25 mouse cellular contexts compared by ENCODE assay signal in the genomic region with DNA sequence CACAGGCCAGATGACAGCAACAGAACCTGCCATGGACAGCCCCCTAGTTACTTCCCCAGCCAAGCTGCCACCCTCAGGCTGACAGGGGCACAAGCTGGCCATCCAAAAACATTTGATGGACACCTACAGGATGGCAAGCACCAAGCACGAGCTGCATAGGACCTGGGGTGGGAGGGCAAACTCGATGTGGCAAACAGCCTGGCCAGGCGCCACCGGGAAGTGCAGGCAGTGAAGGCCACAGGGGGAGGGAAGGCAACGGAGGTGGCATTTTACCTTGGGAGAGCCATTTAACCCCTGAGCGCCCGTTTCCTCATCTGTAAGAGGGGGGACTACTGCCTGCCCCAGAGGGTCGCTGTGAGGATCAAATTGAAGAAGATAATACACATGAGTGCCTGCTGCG. TPM values are rescaled to one million over a fixed set of nuclear protein-coding genes. Genes with fewer than 3 reads are reported as not detected.
A peak's percentile ranks its signal among the peaks of the same experiment; 100 is the strongest.
DNase-seq lines count a peak whose midpoint lies in the region; ATAC-seq lines count a peak whose summit lies in the region.
"Had no signal": no experiment of that assay in that cellular context is flagged by ENCODE, and none has a peak within 500 bp of the region (broad histone marks: within the 10 kb centered on the region; RNA-seq: fewer than 3 reads in every experiment).

No protein-coding gene starts in this region.

- H3K4me1 ChIP-seq in kidney, embryonic 15.5 days = no peaks in the 10 kb centered on the region
- no peaks in the 10 kb centered on the region for H3K4me1 ChIP-seq in hindbrain, embryonic 12.5 days
- H3K4me1 ChIP-seq: embryonic facial prominence, embryonic 13.5 days; embryonic facial prominence, embryonic 15.5 days; forebrain, embryonic 10.5 days; forebrain, embryonic 12.5 days had no signal

- peak; percentile 83 to 93 for DNase-seq in adrenal gland, adult (ENCODE audit: inconsistent age in 2 of 2, low spot score in 1 of 2)
- DNase-seq in adrenal gland, adult 8-10 months = no peak
- DNase-seq in adrenal gland, adult 2 months = peak; percentile 87
- DNase-seq in adrenal gland, postnatal 14 days = peak; percentile 90
- DNase-seq in adrenal gland, postnatal 36 days = peak; percentile 84 to 85
- DNase-seq: B cell, adult 2 months; cerebellum, adult 11 months; cerebellum, adult 18-20 months; cerebellum, adult 9-10 months; cerebellum, postnatal 36 days; embryo, embryonic 11 days had no signal

- H3K27me3 ChIP-seq in kidney, embryonic 15.5 days = no peaks in the 10 kb centered on the region
- H3K27me3 ChIP-seq in hindbrain, embryonic 12.5 days = no peaks in the 10 kb centered on the region
- H3K27me3 ChIP-seq: CH12.LX; embryonic facial prominence, embryonic 13.5 days; embryonic facial prominence, embryonic 15.5 days; forebrain, embryonic 12.5 days; Patski had no signal

- H3K36me3 ChIP-seq in kidney, embryonic 15.5 days = peaks cover 98% of the 10 kb centered on the region
- H3K36me3 ChIP-seq in hindbrain, embryonic 12.5 days = peaks cover 90% of the 10 kb centered on the region

- H3K27ac ChIP-seq in kidney, embryonic 15.5 days = no peak overlapping the region
- H3K27ac ChIP-seq in hindbrain, embryonic 12.5 days = no peak overlapping the region
- H3K27ac ChIP-seq: embryonic facial prominence, embryonic 13.5 days; embryonic facial prominence, embryonic 15.5 days; forebrain, embryonic 10.5 days; forebrain, embryonic 12.5 days had no signal

- WGBS in kidney, embryonic 15.5 days = 64% methylated on average over 9 of the region's 9 CpGs
- WGBS in hindbrain, embryonic 12.5 days = 70% methylated on average over 9 of the region's 9 CpGs

- no peak overlapping the region for H3K4me2 ChIP-seq in kidney, embryonic 15.5 days
- no peak overlapping the region for H3K4me2 ChIP-seq in hindbrain, embryonic 12.5 days (replicated peaks)
- H3K4me2 ChIP-seq: embryonic facial prominence, embryonic 13.5 days; embryonic facial prominence, embryonic 15.5 days; forebrain, embryonic 12.5 days had no signal

- H3K9me3 ChIP-seq in kidney, embryonic 15.5 days (replicated peaks) = no peaks in the 10 kb centered on the region
- H3K9me3 ChIP-seq in hindbrain, embryonic 12.5 days (replicated peaks) = no peaks in the 10 kb centered on the region
- H3K9me3 ChIP-seq: embryonic facial prominence, embryonic 13.5 days; embryonic facial prominence, embryonic 15.5 days; forebrain, embryonic 10.5 days; forebrain, embryonic 12.5 days; G1E had no signal

- H3K4me3 ChIP-seq in kidney, embryonic 15.5 days (replicated peaks) = no peak overlapping the region
- H3K4me3 ChIP-seq in hindbrain, embryonic 12.5 days = no peak overlapping the region
- H3K4me3 ChIP-seq: embryonic facial prominence, embryonic 13.5 days; embryonic facial prominence, embryonic 15.5 days; erythroblast, embryonic 14.5 days; forebrain, embryonic 10.5 days; forebrain, embryonic 12.5 days had no signal

- no peak for ATAC-seq in kidney, embryonic 15.5 days (replicated peaks; ENCODE audit: low FRiP score)
- no peak for ATAC-seq in hindbrain, embryonic 12.5 days (ENCODE audit: low FRiP score)
- ATAC-seq: activated CD4-positive, CD25-positive, alpha-beta regulatory T cell, adult 4 months; CD4-positive, CD25-positive, alpha-beta regulatory T cell, adult 4 months; forebrain, embryonic 14.5 days; forebrain, embryonic 16.5 days; Patski had no signal

- H3K9ac ChIP-seq in kidney, embryonic 15.5 days = no peak overlapping the region
- H3K9ac ChIP-seq in hindbrain, embryonic 12.5 days = no peak overlapping the region
- H3K9ac ChIP-seq: embryonic facial prominence, embryonic 13.5 days; embryonic facial prominence, embryonic 15.5 days; forebrain, embryonic 12.5 days had no signal

RNA-seq across cellular contexts. Expression of gene Brd3os, which starts 18.5 kb away (rescaled TPM):
- 10 to 100 TPM in 3 of 4 experiments, 1 to 10 TPM in 1; 9.3 to 21.5 (median 15.3) TPM for total RNA-seq in adrenal gland, adult 8-10 months (2022)
- 10 to 100 TPM in 1 of 2 experiments, 1 to 10 TPM in 1; 6.2 to 17.2 TPM for total RNA-seq in adrenal gland, adult 2 months (2021)
- polyA plus RNA-seq in adrenal gland, adult 2 months (2012; rRNA removed) = 46.0 and 60.2 TPM in 2 replicates
- total RNA-seq in adrenal gland, postnatal 14 days (2021) = 5.0 and 7.9 TPM in 2 replicates
- 10 to 100 TPM in 1 of 2 experiments, 1 to 10 TPM in 1; 9.2 to 11.4 TPM for total RNA-seq in adrenal gland, postnatal 36 days (2021)
- polyA plus RNA-seq in kidney, embryonic 15.5 days (2015; fragmentation: Nextera tagmentation; extraction: Ambion mirVana) = 10.1 and 11.2 TPM in 2 replicates
- polyA plus RNA-seq in hindbrain, embryonic 12.5 days (2016; fragmentation: Nextera tagmentation; extraction: Ambion mirVana) = 18.9 and 19.3 TPM in 2 replicates
- polyA plus RNA-seq: erythroblast, embryonic 14.5 days had no signal

RNA-seq across cellular contexts. Expression of gene Vav2, which starts 33.8 kb away (rescaled TPM):
- 10 to 100 TPM; 23.4 to 55.4 (median 39.0) TPM for total RNA-seq in adrenal gland, adult 8-10 months (2022)
- 10 to 100 TPM; 20.1 to 27.6 TPM for total RNA-seq in adrenal gland, adult 2 months (2021)
- polyA plus RNA-seq in adrenal gland, adult 2 months (2012; rRNA removed) = 29.7 and 30.9 TPM in 2 replicates
- 21.7 and 28.3 TPM in 2 replicates for total RNA-seq in adrenal gland, postnatal 14 days (2021)
- total RNA-seq in adrenal gland, postnatal 36 days (2021) = 10 to 100 TPM; 23.1 to 31.9 TPM
- polyA plus RNA-seq in kidney, embryonic 15.5 days (2015; fragmentation: Nextera tagmentation; extraction: Ambion mirVana) = 7.1 and 8.3 TPM in 2 replicates
- 23.0 and 23.6 TPM in 2 replicates for polyA plus RNA-seq in hindbrain, embryonic 12.5 days (2016; fragmentation: Nextera tagmentation; extraction: Ambion mirVana)

RNA-seq across cellular contexts. Expression of gene Brd3, which starts 46.8 kb away (rescaled TPM):
- 10 to 100 TPM; 87.2 to 97.9 (median 91.9) TPM for total RNA-seq in adrenal gland, adult 8-10 months (2022)
- 10 to 100 TPM; 56.9 to 61.6 TPM for total RNA-seq in adrenal gland, adult 2 months (2021)
- polyA plus RNA-seq in adrenal gland, adult 2 months (2012; rRNA removed) = 59.3 and 60.1 TPM in 2 replicates
- 79.8 and 92.0 TPM in 2 replicates for total RNA-seq in adrenal gland, postnatal 14 days (2021)
- total RNA-seq in adrenal gland, postnatal 36 days (2021) = 10 to 100 TPM; 64.5 to 78.6 TPM
- polyA plus RNA-seq in kidney, embryonic 15.5 days (2015; fragmentation: Nextera tagmentation; extraction: Ambion mirVana) = 124 and 125 TPM in 2 replicates
- 134 and 141 TPM in 2 replicates for polyA plus RNA-seq in hindbrain, embryonic 12.5 days (2016; fragmentation: Nextera tagmentation; extraction: Ambion mirVana)

RNA-seq across cellular contexts. Expression of gene Wdr5, which starts 54.3 kb away (rescaled TPM):
- 10 to 100 TPM; 31.3 to 42.8 (median 36.3) TPM for total RNA-seq in adrenal gland, adult 8-10 months (2022)
- 10 to 100 TPM; 30.5 TPM for total RNA-seq in adrenal gland, adult 2 months (2021)
- polyA plus RNA-seq in adrenal gland, adult 2 months (2012; rRNA removed) = 50.0 and 52.5 TPM in 2 replicates
- total RNA-seq in adrenal gland, postnatal 14 days (2021) = 32.7 and 39.0 TPM in 2 replicates
- total RNA-seq in adrenal gland, postnatal 36 days (2021) = 10 to 100 TPM; 32.9 to 37.2 TPM
- polyA plus RNA-seq in kidney, embryonic 15.5 days (2015; fragmentation: Nextera tagmentation; extraction: Ambion mirVana) = 63.2 and 65.9 TPM in 2 replicates
- polyA plus RNA-seq in hindbrain, embryonic 12.5 days (2016; fragmentation: Nextera tagmentation; extraction: Ambion mirVana) = 51.4 and 55.3 TPM in 2 replicates
